Mouse (Mus musculus): ENCODE measurements around the gene Inhbb.

Inhbb gene

DNA sequence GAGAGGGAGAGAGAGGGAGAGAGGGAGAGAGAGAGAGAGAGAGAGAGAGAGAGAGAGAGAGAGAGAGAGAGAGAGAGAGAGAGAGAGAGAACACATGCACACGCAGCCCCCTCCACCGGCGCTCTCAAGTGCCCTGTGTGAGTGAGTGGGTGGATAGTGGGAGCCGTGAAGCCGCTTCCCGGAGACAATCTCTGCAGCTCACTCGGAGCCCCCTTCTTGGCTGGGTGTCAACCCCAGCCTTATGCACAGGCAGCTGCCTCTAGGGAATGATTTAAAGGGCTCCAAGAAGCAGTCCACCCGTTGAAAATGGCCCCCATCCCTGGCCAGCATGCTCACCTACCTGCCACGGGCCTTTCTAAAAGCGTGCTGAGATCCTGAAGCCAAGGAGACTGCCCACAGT lies 38.1 kb downstream of the Inhbb start:
- DNase-seq (ENCODE audit: low spot score in 2 of 2) = no peak

DNA sequence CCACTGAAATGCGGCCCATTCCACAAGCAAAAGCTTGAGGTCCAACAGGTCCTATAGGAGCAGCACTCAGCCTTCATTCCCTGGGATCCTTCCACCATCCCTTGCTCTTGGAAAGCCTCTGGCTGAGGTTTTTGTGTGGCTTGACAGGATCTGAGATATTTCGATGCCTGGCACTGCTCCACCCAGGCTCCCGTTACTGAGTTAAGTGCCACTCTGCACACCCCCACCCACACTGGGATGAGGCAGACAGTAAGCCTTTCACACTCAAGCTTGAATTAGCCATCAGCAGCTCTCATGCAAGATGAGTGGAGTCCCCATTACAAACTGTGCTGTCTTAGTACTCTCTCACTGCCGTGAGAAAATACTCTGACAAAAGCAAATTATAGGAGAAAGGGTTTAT lies 41.4 kb downstream of the Inhbb start:
- DNase-seq (ENCODE audit: low spot score in 2 of 2) = no peak

DNA sequence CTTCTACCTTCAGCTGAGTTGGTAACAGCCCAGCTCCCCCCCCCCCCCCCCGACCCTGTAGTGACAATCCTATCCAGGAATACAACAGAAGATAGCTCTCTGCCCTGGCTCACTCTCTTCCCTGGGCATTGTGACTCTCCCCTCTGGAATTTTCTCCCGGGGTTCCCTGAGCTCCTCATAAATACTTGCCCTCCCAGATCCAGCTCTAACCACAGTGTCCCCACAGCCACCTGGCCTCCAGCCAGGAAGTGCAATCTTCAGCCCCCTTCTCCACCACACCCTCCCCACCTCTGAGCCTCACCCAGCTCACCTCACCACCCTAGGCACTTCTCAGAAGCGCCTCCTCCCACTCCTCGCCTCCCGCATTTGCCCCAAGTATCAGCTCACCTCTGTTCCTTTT lies 46.7 kb downstream of the Inhbb start:
- no peak for DNase-seq (ENCODE audit: low spot score in 2 of 2)

DNA sequence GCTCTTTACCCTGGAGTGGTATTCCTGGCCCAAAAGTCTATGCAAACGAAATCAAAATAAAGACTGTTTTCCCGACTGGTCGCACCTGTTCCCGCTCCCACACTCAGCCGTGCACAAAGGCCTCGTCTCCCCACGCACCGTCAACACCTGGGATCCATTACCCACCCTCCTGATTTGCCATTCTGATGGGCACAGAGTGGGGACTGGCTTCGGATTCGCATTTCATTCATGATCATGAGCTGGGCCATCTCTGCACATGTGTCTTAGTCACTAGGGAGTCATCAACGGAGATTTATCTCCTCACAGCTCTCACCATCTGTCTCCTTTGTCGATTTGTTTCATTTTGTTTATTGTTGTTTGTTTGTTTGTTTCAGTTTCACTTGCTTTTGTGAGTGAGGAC lies 54.5 kb downstream of the Inhbb start:
- no peak for DNase-seq (ENCODE audit: low spot score in 2 of 2)

DNA sequence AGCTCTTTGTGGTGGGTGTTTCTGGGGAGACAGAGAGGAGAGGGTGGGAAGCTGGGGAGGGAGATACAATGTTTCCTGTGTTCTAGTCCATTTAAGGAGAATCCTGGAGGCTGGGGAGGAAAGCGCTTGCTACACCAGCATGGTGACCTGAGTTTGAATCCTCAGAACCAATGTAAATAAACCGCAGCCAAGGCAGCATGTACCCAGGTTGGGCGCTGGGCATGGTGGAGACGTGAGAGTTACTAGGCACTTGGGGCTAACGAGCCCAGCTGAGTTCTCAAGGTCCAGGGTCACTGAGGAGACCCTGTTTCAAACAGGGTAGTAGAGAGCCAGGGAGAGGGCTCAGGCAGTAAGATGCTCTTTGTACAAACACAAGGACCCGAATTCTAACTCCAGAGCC lies 55.7 kb downstream of the Inhbb start:
- DNase-seq (ENCODE audit: low spot score in 2 of 2) = no peak
